Mouse (Mus musculus) CD4-positive, CD25-positive, alpha-beta regulatory T cell, adult 2 months (primary cell): ENCODE results near the gene Nphs1.

Source experiments
- DNase-seq: peaks from one replicate; pipeline ENCODE4 v3.0.0-alpha.2; 2012; ENCODE audit warnings: low read depth, low spot score

Gene Nphs1

GRCm38 (mm10) chr7:30457629-30458330 is at the start of gene Nphs1, which contains the start of gene Kirrel2:
Gene Nphs1 (plus strand): TSS chr7:30458315.
Gene Kirrel2 (minus strand): TSS chr7:30457690.
- DNase-seq = no peak

DNA sequence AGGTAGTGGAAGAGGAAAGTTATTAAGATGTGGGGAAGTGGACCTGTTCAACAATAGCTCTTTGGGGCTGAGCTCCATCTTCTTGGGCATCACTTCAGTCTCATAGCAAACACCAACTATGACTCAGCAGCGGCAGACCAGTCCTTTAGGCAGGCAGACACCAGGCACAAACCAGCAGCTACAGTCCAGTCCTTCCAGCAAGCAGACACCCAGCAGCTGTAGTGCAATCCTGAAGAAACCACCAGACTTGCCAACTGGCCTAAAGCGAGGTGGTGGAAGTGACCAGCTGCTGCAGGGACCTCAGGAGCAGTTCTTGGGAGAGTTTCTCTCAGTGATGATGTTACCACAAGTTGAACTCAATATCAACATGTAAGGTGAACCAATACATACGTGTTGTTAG is 49.5 kb upstream of the Nphs1 start:
- no peak for DNase-seq

- DNase-seq = peak; percentile 45
These were observed 48.3 kb upstream of the Nphs1 start for GRCm38 (mm10) chr7:30409789-30410188.

DNA sequence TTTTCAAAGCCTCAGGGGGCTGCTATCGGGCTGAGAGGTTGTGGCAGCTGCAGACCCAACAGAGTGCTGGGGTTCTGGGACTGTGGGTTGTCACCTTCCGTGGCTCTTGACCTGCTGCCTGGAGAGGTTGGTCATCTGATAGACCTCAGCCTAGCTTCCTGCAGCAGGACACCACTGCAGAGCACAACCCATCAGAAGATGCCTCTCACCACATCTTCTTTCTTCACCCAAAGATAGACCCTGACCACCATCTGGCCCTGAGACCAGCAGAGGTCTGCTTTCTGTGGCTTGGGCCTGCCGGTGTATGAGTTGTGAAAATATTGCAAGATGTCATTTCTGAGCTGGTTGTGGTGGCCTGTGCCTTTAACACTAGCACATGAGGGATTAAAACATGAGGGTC is 47.1 kb upstream of the Nphs1 start:
- no peak for DNase-seq

DNA sequence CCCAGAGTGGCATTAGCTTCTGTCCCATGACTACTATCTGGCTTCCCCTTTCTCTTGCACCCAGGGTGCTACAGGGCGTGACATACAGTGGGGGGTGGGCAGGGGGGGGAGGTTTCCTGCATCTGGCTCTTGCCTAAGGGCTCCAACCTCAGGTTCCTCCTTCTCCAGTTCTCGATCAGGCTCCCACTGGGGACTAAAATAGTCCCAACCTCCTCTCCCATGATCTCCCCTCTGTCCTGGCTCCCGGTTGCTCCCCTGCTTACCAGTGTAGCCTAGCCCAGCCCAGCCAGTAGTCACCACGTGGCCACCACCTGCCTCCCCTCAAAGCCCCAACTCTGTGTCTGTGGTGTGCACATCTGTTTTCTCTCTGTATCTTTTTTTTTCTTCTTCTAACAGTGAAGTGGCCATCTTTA is 45.4 kb upstream of the Nphs1 start:
- no peak for DNase-seq

- DNase-seq = no peak
These were observed 44.5 kb upstream of the Nphs1 start, which contains the start of gene Tyrobp for GRCm38 (mm10) chr7:30413596-30413995. Gene Tyrobp (plus strand): TSS chr7:30413760.

GRCm38 (mm10) chr7:30417856-30418255 is 40.3 kb upstream of the Nphs1 start:
- peak; percentile 68 for DNase-seq

GRCm38 (mm10) chr7:30419561-30420499 is 38.3 kb upstream of the Nphs1 start, which contains the start of gene Hcst:
Gene Hcst (minus strand): TSS chr7:30419854.
- DNase-seq = peak; percentile 77

DNA sequence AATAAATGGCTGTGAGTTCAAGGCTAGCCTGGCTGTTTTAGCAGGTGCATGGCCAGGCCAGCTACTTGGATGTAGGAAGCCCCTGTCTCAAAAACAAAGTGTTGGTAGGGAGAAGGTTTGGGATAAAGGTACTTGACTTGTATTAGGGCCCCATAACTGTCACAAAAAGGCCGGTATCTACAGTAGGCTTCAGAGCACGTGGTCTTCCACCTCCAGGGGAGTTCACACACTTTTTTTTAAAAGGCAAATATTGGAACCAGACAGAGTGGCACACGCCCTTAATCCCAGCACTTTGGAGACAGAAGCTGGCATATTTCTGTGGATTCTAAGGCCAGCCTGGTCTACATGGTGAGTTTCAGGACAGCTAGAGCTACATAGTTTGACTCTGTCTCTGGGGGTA is 37.4 kb upstream of the Nphs1 start:
- DNase-seq = no peak

GRCm38 (mm10) chr7:30421175-30421889 is 36.8 kb upstream of the Nphs1 start, which contains the start of gene Nfkbid:
Gene Nfkbid (plus strand): TSS chr7:30421732.
- DNase-seq = peak; percentile 94

GRCm38 (mm10) chr7:30421890-30422435 is 36.2 kb upstream of the Nphs1 start:
- DNase-seq = peak; percentile 99

- DNase-seq = peak; percentile 75
These were observed 35.6 kb upstream of the Nphs1 start for GRCm38 (mm10) chr7:30422560-30422959.

DNA sequence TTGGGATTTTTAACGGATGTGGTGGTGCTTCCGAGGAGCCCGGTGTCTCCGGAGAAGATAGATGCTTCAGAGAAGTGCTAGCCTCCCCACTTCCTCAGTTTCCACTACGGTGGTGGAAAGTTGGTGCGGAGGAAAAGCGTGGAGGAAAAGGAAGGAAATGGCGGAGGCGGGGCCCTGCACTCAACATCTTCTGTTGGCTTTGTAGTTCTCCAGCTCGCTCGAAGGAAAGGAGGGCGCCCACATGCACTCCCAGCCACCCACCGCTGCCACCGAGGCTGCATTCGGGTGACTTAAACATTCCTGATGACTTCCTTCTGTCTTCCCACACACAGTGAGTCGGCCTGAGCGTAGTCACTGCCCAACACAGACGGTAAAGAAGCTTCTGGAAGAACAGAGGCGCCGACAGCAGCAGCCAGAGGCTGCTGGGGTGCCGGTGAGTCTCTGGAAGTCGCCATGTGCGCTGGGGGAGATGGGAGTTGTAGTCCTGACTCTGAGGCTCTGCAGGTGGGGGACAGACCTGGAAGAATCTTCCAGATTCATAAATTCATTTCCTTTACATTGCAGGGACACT is 35.0 kb upstream of the Nphs1 start:
- peak; percentile 83 for DNase-seq

GRCm38 (mm10) chr7:30429327-30429726 is 28.8 kb upstream of the Nphs1 start:
- DNase-seq = no peak

DNA sequence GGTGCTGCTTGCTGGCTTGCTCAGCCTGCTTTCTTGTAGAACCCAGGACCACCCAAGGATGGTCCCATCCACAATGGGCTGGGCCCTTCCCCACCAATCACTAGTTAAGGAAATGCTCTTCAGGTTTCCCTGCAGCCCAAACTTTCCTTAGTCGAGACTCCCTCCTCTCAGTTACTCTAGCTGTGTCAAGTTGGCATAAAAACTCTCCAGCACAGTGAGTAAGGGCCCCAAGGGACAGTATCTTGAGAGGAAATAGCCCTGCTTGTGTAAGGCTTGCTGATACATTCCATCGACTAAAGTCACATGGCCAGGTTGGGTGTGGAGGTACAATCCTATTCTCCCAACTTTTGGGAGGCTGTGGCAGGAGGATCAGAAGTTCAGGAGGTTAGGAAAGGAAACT is 27.9 kb upstream of the Nphs1 start:
- no peak for DNase-seq

- DNase-seq = peak; percentile 92
These were observed 26.3 kb upstream of the Nphs1 start for GRCm38 (mm10) chr7:30431793-30432192.

- peak; percentile 57 for DNase-seq
These were observed 23.9 kb upstream of the Nphs1 start for GRCm38 (mm10) chr7:30434238-30434637.

DNA sequence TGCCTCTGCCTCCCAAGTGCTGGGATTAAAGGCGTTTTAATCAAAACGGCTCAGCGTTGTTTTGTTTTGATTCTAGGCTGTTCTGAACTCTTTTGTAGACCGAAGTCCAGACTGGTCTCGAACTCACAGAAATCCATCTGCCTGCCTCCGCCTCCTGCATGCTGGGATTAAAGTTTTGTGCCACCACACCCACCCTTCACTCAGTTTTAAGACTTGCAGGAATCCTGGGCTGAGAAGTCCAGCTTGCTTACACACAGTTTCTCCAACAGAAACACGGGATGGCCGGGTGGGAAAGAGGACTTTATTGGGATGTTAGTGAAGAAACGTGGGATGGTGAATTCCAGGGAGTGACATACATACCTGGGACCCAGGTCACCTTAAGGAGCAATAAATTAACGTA is 23.4 kb upstream of the Nphs1 start:
- no peak for DNase-seq

DNA sequence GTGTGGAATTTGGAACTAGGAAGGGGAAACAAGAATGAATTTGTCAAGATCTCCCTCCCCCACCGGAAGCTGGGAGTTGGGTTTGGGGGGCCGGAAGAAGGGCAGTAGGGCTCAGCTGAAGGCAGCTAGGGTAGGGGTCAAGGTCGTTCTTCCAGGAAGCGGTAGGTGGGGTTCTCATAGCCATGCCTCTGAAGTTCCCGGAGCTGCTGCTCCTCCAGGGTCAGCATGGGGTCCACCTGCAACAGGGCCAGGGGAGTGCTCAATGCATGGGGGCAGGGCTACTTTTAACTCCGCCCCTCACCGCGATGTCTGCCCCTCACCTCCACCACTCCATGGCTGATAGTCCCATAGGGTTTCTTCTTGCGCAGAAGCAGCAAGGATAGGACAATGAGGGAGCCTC is 23.0 kb upstream of the Nphs1 start:
- no peak for DNase-seq

DNA sequence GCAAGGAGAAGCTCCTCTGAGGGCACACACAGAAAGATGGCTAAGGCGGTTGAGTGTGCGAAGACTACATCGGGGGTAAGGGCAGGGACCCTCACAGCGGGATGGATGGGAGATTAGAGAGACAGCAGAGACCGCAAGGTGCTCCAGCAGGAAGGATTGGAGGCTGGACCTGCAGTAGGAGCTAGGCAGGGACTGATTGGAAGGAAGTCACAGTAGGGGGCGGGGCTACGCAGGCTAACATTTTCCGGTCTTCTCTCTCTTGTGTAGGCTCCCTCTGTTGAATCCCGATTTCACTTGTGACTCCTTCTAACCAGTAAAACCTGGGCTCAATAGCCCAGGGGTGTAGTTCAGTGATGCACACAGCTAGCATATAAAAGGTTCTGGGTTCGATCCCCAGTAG is 21.2 kb upstream of the Nphs1 start:
- peak; percentile 57 for DNase-seq

GRCm38 (mm10) chr7:30439734-30440133 is 18.4 kb upstream of the Nphs1 start:
- DNase-seq = peak; percentile 41
